Mouse (Mus musculus): ENCODE results near the gene Atp8b5. TPM values are rescaled to one million over a fixed set of nuclear protein-coding genes. Genes with fewer than 3 reads are reported as not detected.
A peak's percentile ranks its signal among the peaks of the same experiment; 100 is the strongest.

Atp8b5 gene
- polyA plus RNA-seq, 1 experiment from 2014 or later, result 0.27 TPM

DNA sequence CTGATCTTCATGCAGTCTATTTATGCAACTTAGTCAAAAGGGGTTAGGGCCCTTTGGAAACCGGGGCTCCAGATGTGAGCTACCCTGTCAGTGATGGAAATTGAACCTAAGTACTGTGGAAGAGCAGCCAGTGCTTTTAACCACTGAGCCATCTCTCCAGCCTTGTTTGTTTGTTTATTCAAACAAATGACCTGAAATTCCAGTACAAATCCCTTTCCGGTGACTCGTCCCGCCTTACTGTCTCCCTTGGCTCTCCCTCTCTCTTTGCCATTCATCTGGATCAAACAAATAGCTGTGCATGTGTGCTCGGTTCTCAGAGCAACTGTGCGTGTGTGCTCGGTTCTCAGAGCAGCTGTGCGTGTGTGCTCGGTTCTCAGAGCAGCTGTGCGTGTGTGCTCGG, 104.4 kb downstream of the Atp8b5 start:
- Histone ChIP-seq H3K4me1 (no peaks in the 10 kb centered on the region), H3K27ac (no peak overlapping the region), H3K4me2 (no peak overlapping the region), H3K27me3 (no peaks in the 10 kb centered on the region), H3K4me3 (replicated peaks) (no peak overlapping the region), H3K9me3 (replicated peaks) (no peaks in the 10 kb centered on the region), H3K9ac (no peak overlapping the region), H3K36me3 (no peaks in the 10 kb centered on the region)
- ATAC-seq (replicated peaks; ENCODE audit: low FRiP score), result no peak
- 67% methylated on average over 11 of the region's 11 CpGs for WGBS

DNA sequence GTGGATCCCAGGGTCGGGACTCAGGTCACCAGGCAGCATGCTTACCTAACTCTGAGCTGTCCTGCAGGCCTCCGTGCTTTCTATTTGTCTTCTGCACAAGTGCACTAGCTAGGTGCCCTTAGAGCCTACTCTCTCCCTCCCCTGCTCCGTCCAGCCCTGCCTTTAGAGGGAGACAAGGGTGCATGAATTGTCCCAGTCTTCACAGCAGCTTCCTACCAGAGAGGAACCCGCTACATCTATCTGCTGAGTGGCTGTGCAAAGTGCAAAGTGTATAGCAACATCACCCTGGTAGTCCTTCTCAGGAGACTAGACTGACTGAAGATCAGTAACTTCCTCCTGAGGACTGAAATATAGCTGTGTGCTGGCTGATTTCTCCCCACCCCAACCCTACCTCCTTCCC, 105.2 kb downstream of the Atp8b5 start:
- no peak for ATAC-seq (replicated peaks; ENCODE audit: low FRiP score)
- WGBS, result 63% methylated on average over 4 of the region's 4 CpGs
- Histone ChIP-seq H3K36me3 (no peaks in the 10 kb centered on the region), H3K27ac (no peak overlapping the region), H3K4me1 (no peaks in the 10 kb centered on the region), H3K4me3 (replicated peaks) (no peak overlapping the region), H3K9me3 (replicated peaks) (no peaks in the 10 kb centered on the region), H3K27me3 (no peaks in the 10 kb centered on the region), H3K4me2 (no peak overlapping the region), H3K9ac (no peak overlapping the region)

DNA sequence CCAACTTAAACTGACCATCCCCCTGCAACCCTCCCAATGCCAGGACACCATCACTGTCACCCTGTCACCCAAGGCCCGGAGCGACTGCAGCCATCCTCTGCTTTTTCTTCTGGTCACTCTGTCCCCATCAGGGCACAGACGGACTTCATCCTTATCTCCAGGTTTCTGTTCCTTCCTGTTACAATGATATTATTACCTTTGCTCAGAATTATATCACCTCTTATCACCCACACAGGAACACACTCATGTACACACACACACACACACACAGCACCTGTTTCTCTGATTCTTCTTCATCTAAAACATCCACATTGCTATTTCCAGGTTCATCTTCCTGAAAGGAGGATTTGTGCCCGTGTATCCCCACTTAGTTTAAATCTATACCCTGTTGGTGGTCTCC, 107.3 kb downstream of the Atp8b5 start:
- Histone ChIP-seq H3K27ac (no peak overlapping the region), H3K4me1 (no peaks in the 10 kb centered on the region), H3K4me3 (replicated peaks) (no peak overlapping the region), H3K36me3 (no peaks in the 10 kb centered on the region), H3K4me2 (no peak overlapping the region), H3K27me3 (no peaks in the 10 kb centered on the region), H3K9me3 (replicated peaks) (no peaks in the 10 kb centered on the region), H3K9ac (no peak overlapping the region)
- ATAC-seq (replicated peaks; ENCODE audit: low FRiP score), result no peak
- WGBS, result 81% methylated on average over 4 of the region's 4 CpGs

DNA sequence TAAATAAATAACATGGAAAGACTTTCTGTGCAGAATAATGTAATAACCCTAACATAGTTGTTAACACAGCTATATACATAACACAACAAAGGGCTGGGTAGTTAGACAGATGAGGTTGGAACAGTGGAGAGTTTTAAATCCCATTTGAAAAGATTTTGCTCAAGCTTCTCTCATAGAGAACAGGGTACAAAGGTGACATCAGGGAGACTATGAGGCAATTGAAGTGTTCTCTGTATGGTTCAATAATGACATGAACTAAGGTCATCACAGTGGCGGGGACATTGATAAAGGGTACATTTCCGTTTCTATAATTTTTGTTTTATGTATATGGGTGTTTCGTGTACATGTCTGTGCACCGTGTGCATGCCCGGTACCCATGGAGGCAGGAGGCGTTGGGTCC, 112.6 kb downstream of the Atp8b5 start:
- Histone ChIP-seq H3K36me3 (no peaks in the 10 kb centered on the region; the same call in 1 of the 2 replicates), H3K4me1 (peaks cover 18% of the 10 kb centered on the region), H3K4me3 (replicated peaks) (no peak overlapping the region), H3K27ac (no peak overlapping the region), H3K27me3 (0 out of 2 replicates have a peak, but pooled peaks cover 5% of the 10 kb centered on the region), H3K9me3 (replicated peaks) (no peaks in the 10 kb centered on the region), H3K9ac (no peak overlapping the region), H3K4me2 (no peak overlapping the region)
- 90% methylated on average over 6 of the region's 6 CpGs for WGBS
- ATAC-seq (replicated peaks; ENCODE audit: low FRiP score), result no peak

DNA sequence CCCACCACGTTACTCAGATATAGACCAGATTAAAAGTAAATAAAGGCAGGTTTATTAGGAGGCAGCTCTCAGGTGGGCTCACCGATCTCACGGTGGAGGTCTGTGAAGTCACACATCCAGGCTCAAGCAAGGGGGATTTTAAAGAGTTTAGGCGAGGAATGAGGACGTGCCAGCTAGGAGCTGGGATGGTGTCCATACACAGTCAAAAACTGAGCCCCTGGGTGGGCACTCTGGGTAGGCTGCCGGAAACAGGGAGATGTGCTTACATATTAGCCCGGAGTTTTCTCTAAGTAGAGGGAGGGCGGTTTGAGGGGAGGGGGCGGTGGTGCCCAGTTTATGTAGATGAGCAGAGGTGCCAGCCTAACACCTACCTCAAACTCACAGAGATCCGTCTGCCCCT, 114.0 kb downstream of the Atp8b5 start:
- Histone ChIP-seq H3K4me1 (peaks cover 18% of the 10 kb centered on the region), H3K36me3 (no peaks in the 10 kb centered on the region; the same call in 1 of the 2 replicates), H3K27ac (no peak overlapping the region), H3K4me2 (peak overlapping the region; percentile 95), H3K27me3 (0 out of 2 replicates have a peak, but pooled peaks cover 5% of the 10 kb centered on the region), H3K9ac (peak overlapping the region; percentile 77), H3K9me3 (replicated peaks) (no peaks in the 10 kb centered on the region), H3K4me3 (replicated peaks) (peak overlapping the region; percentile 82)
- 0 out of 2 replicates have a peak, but pooled peaks have one; percentile 13 for ATAC-seq (replicated peaks; ENCODE audit: low FRiP score)
- 48% methylated on average over 10 of the region's 10 CpGs for WGBS

DNA sequence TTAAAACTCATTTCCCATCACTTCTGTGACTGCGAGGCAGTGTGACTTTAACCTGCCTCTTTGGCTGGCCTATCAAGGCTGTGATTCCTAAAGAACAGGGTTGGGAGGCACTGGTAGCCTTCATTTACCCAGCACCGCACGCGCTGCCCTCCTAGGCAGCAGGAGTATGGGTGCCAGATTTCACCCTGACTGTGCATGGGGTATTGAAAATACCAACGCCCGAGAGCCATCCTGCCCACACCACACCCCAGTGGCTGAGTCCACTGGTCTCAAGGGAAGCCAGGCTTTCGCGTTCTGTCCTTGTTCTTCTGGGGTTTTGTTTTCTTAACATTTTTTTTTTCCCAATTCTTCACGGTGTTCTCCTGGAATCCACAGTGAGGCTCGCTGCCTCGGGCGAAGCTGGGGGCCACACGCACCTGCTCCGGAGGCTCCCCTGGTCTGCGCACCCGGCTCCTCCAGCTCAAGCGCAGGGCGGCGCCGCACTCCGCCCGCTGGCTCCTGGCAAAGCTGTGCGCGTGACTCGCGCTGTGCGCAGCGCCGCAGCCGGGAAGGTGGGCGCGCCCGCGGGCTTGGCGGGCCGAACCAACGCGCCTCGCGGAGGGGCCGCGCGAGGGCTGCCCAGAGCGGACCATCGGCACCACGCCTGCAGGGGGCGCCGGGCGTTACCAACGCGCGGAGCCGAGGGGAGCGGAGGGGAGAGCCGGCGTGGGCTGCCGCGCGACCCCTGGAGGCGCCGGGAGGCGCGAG, 114.6 kb downstream of the Atp8b5 start, which contains the start of gene Rusc2:
Gene Rusc2 (plus strand): TSS at position 572 of the 747 bp plus-strand sequence.
- WGBS, result under 1% methylated on average over 54 of the region's 63 CpGs
- ATAC-seq (replicated peaks; ENCODE audit: low FRiP score), result peak; percentile 91
- Histone ChIP-seq H3K4me3 (replicated peaks) (peak within 1 kb of the TSS; percentile 82), H3K9ac (peak within 1 kb of the TSS; percentile 77), H3K27me3 (0 out of 2 replicates have a peak, but pooled peaks cover 5% of the 10 kb centered on the region), H3K9me3 (replicated peaks) (no peaks in the 10 kb centered on the region), H3K27ac (peak within 1 kb of the TSS; percentile 67), H3K4me2 (peak within 1 kb of the TSS; percentile 95), H3K4me1 (peaks cover 18% of the 10 kb centered on the region), H3K36me3 (no peaks in the 10 kb centered on the region; the same call in 1 of the 2 replicates)

DNA sequence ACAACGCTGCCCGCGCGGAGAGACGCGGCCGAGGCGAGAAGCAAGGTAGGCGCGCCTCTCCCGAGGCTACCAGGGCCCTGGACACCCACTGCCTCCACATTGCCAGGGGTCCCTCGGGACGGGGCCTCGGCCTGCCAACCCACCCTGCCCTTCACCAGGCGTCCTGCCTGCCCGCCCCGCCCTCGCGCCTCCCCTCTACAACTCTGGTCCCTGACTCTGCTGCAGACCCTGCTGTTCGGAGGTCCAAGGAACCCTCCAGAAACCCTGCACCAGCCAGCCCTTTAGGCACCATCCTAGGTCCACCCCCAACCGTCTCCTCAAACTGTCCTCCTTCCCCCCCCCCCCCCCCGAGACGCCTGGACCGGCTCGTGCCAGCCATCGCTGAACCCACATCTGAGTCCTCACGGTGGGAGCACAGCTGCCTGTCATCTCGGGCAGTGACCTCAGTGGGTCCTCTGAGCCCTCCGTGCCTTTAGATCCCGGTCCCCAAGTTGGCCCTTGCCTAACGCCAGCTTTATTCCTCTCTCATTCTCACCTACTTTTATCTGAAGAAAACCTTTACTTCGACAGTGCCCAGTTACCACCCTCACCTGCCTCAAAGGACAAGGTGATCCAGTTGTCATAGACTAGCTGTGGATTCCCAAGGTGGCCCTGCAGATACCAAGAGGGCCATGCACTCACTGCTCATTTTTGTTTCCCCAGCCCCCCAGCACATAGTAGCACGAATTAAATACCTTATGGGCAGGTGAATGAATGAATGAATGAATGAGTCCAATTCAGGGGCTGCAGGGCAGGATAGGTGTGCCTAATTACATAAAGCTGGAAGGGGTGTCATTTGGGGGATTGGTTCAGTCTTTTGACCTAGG, 115.4 kb downstream of the Atp8b5 start:
- WGBS, result 12% methylated on average over 19 of the region's 33 CpGs
- H3K27ac ChIP-seq, result peak overlapping the region; percentile 67

DNA sequence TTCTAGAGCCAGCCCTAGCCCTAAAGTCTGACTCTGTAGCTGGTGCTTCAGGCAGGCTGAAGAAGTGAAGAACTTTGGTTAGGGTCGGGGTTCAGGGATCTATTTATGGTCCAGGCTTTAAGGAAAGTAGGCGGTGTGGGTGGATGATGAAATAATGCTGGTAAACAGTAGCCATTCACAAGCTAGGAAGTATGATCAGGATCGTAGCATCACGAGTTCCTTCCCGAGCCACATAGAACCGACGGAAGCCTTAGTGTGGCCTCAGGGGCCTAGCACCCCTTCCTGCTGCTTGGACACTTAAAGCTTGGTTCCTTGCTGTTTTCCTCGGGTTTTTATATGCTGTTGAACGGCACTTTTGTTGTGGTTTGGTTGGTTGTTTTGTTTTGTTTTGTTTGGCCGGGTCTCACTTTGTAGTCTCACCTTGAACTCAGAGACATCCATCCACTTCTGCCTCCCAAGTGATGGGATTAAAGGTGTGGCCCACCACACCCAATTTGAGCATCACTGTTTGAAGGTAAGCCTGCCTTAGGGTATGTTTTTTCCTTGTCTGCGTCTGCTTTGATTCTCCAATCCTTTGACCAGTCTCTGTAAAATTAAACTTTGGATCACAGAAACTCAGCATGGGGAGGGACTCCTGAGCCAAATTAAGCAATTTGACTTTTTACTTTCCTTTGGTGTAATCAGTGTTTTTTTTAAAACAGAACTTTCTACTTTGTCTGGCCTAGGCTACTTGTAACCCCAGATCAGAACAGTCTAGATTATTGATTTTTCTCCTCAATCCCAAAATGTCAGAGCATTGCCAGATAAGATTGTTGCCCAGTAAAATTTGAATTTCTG, 116.5 kb downstream of the Atp8b5 start:
- H3K36me3 ChIP-seq, result no peaks in the 10 kb centered on the region; the same call in 1 of the 2 replicates

More for the DNA sequence above, 115.4 kb downstream of the Atp8b5 start:
- Histone ChIP-seq H3K4me1 (peaks cover 18% of the 10 kb centered on the region), H3K27me3 (0 out of 2 replicates have a peak, but pooled peaks cover 5% of the 10 kb centered on the region), H3K9me3 (replicated peaks) (no peaks in the 10 kb centered on the region), H3K4me2 (peak overlapping the region; percentile 95), H3K4me3 (replicated peaks) (peak overlapping the region; percentile 82), H3K9ac (peak overlapping the region; percentile 77), H3K36me3 (no peaks in the 10 kb centered on the region; the same call in 1 of the 2 replicates)
- peak; percentile 69 for ATAC-seq (replicated peaks; ENCODE audit: low FRiP score)

DNA sequence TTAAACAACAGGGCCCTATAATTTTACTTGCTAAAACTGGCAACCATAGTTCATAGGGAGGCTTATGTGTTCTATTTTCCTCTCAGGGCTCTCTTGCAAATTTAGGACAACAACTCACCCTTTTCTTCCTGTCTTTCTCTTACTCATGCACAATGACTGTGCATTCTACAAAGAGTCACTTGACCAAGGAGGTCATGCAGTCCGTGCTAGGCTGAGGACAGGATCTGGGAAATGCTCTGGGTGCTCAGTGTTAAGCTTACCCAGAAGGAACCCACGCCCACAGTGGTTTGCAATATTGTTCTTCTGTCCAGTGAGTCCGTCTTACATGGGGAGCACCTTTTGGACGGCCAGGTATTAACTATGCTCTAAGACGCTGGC, 117.1 kb downstream of the Atp8b5 start:
- 86% methylated on average over 5 of the region's 5 CpGs for WGBS
- no peak overlapping the region for H3K4me2 ChIP-seq

More for the DNA sequence above, 116.5 kb downstream of the Atp8b5 start:
- H3K4me2 ChIP-seq, result peak overlapping the region; percentile 95
- no peak overlapping the region for H3K9ac ChIP-seq
- no peak overlapping the region for H3K27ac ChIP-seq
- H3K9me3 ChIP-seq (replicated peaks), result no peaks in the 10 kb centered on the region
- ATAC-seq (replicated peaks; ENCODE audit: low FRiP score), result no peak
- 0 out of 2 replicates have a peak, but pooled peaks cover 5% of the 10 kb centered on the region for H3K27me3 ChIP-seq
- WGBS, result 60% methylated on average over 11 of the region's 11 CpGs
- H3K4me1 ChIP-seq, result peaks cover 18% of the 10 kb centered on the region
- H3K4me3 ChIP-seq (replicated peaks), result peak overlapping the region; percentile 82

DNA sequence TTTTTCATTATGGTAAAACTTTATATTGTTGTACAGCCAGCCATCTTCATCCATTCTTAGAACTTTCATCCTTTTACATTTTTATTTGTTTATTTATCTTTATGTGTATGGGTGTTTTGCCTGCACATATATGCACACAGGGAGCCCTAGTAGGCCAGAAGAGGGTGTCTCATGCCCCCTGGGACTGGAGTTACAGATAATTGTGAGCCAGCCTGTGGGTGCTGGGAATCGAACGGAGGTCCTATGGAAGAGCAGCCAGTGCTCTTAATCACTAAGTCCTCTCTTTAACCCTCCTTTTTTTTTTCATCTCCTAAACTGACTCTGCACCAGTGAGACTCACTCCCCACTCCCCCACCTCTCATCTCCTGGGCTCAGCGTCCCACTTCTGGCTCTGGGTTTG, 117.6 kb downstream of the Atp8b5 start:
- Histone ChIP-seq H3K27ac (no peak overlapping the region), H3K36me3 (no peaks in the 10 kb centered on the region; the same call in 1 of the 2 replicates), H3K4me3 (replicated peaks) (no peak overlapping the region), H3K4me2 (no peak overlapping the region), H3K27me3 (0 out of 2 replicates have a peak, but pooled peaks cover 5% of the 10 kb centered on the region), H3K4me1 (peaks cover 19% of the 10 kb centered on the region), H3K9ac (no peak overlapping the region), H3K9me3 (replicated peaks) (no peaks in the 10 kb centered on the region)
- WGBS, result 88% methylated on average over 3 of the region's 3 CpGs
- no peak for ATAC-seq (replicated peaks; ENCODE audit: low FRiP score)

More for the DNA sequence above, 117.1 kb downstream of the Atp8b5 start:
- Histone ChIP-seq H3K4me1 (peaks cover 18% of the 10 kb centered on the region), H3K27ac (no peak overlapping the region), H3K36me3 (no peaks in the 10 kb centered on the region; the same call in 1 of the 2 replicates), H3K9ac (no peak overlapping the region), H3K27me3 (0 out of 2 replicates have a peak, but pooled peaks cover 5% of the 10 kb centered on the region), H3K4me3 (replicated peaks) (no peak overlapping the region), H3K9me3 (replicated peaks) (no peaks in the 10 kb centered on the region)
- ATAC-seq (replicated peaks; ENCODE audit: low FRiP score), result no peak

DNA sequence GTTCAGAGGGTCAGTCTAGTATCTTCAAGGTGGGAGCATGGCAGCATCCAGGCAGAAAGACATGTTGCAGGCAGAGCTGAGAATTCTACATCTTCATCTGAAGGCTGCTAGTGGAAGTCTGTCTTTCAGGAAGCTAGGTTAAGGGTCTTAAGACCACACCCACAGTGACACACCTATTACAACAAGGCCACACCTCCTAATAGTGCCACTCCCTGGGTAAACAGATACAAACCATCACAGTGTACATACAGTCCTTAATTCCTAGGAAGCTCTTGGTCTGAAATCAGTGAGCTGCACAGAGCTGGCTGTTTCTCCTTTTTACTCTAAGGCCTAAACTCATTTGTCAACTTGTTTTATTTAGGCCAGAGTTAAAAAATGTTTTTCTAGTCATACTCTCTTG, 120.0 kb downstream of the Atp8b5 start:
- H3K9ac ChIP-seq, result no peak overlapping the region

More for the DNA sequence above, 120.0 kb downstream of the Atp8b5 start:
- Histone ChIP-seq H3K36me3 (no peaks in the 10 kb centered on the region; the same call in 1 of the 2 replicates), H3K27ac (no peak overlapping the region), H3K27me3 (no peaks in the 10 kb centered on the region), H3K4me2 (no peak overlapping the region), H3K4me3 (replicated peaks) (no peak overlapping the region), H3K9me3 (replicated peaks) (no peaks in the 10 kb centered on the region), H3K4me1 (peaks cover 27% of the 10 kb centered on the region)
- ATAC-seq (replicated peaks; ENCODE audit: low FRiP score), result no peak
